Mouse (Mus musculus) cortical plate, adult 2 months (tissue): Measurements from ENCODE around the gene Abhd16b. TPM values are rescaled to one million over a fixed set of nuclear protein-coding genes. Genes with fewer than 3 reads are reported as not detected.

Experiments used
- H3K27ac ChIP-seq: fragments of 200-500 bp; 2 replicates; pipeline ENCODE4 v1.5.1; 2012; ENCODE audit warnings: low read length, control low read depth, inconsistent platforms; ENCODE audit not compliant: insufficient read depth
- H3K4me1 ChIP-seq: fragments of 200-500 bp; 2 replicates; pipeline ENCODE4 v1.6.1; 2011; ENCODE audit warnings: low read length; ENCODE audit not compliant: control insufficient read depth, insufficient read depth
- H3K4me3 ChIP-seq: fragments of 200-500 bp; 2 replicates; pipeline ENCODE4 v1.5.1; 2011; ENCODE audit warnings: mild to moderate bottlenecking, low read length, control low read depth; ENCODE audit not compliant: insufficient read depth
- CTCF ChIP-seq: fragments of 200-500 bp; IDR thresholded peaks from 2 replicates; pipeline ENCODE4 v1.5.1; 2011; ENCODE audit warnings: mild to moderate bottlenecking, control low read depth, low read length; ENCODE audit not compliant: insufficient read depth; ENCODE audit errors: extremely low read depth
- POLR2A ChIP-seq: fragments of 200-500 bp; IDR thresholded peaks from 2 replicates; pipeline ENCODE4 v1.6.1; 2011; ENCODE audit warnings: mild to moderate bottlenecking, low read length, control low read depth; ENCODE audit not compliant: insufficient read depth; ENCODE audit errors: extremely low read depth
- polyA plus RNA-seq: library from polyadenylated mRNA; depleted of rRNA; stranded (reverse); fragments of >200 nt; gene quantifications from 2 replicates; pipeline ENCODE4 v1.2.3, GENCODE M21; 2012; rRNA removed

The Abhd16b gene
- polyA plus RNA-seq, 1 experiment, result not detected

DNA sequence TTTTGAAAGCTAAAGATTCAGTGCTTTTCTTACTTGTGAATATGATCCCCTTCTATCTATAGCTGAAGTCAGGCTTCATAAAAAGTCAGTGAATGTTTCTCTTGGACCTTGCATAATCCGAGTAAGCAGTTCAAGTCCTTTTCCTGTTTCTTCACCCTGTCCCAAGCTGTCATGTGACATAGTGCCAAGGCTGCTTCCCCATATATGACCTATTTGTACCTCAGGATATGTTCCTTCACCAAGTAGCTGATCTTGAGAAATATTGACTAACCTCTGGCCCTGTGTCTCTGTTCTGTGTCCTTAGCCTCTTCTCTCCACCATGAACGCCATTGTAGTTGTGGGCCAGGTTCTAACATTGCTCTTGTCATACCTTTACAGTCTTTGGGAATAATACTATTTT lies 43.4 kb downstream of the Abhd16b start:
- peaks cover 2% of the 10 kb centered on the region; the same call in 1 of the 2 replicates for H3K4me1 ChIP-seq
- TF ChIP-seq CTCF (no peak), POLR2A (no peak)
- no peak overlapping the region for H3K4me3 ChIP-seq
- H3K27ac ChIP-seq, result no peak overlapping the region

DNA sequence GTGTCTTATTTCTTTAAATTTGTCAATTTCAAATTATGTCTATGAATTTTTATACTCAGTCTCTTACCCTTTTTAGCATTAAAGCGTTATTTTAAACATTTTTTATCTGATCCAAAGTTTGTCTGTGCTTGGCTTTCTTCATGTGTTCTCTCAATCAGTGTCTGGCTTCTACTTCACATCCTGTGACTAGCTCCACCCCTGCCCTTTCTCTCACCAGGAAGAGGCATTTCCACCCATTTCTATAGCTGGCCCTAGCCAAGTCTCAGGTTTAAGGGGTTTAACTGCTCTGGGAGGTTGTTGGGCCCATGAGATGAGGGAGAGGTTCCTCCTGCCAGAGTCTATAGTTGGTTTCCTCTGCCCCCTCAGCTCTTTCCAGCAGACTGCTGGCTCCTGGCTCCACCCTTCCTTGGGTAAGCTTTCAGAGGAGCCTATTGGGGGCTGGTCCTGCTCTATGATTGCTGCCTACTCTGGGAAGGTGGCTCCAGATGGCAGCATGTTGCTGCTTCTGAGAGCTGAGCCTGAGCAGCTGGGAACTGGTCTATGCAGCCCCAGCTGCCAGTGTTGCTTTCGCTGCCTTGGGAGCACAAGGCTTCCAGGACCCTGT lies 44.5 kb downstream of the Abhd16b start:
- Histone ChIP-seq H3K4me3 (no peak overlapping the region), H3K4me1 (peaks cover 2% of the 10 kb centered on the region; the same call in 1 of the 2 replicates), H3K27ac (no peak overlapping the region)
- TF ChIP-seq CTCF, result no peak
- peak; percentile 46; the same call in 1 of the 2 replicates for TF ChIP-seq POLR2A

DNA sequence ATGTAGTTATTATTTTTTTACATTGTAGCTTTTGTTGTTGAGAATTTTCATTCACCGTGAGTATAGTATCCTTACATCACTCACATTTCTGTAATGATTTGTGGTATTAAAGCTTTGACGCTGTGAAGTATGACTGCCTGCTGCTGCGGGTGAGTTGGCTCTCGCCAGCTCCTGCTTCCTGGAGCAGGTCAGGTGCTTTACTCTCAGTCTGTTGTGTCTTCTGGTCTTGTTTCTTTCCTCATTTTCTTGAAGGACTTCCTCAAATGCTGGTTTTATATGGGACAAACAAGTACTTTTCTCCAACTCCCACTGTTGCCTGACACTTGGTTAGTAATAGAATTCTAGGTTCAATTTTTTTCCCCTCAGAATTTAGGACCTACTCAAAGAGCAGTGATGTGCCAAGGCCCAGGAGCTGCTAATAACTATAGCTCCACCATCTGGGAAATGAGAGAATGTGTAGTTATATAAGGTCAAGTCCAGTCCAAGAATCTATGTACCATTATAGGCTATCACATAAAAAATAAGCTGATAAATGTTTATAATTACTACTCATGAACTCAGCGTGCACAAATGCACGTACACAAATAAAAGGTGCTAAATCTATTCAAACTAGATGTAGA lies 48.9 kb downstream of the Abhd16b start:
- TF ChIP-seq POLR2A, result no peak
- no peak for TF ChIP-seq CTCF
- H3K27ac ChIP-seq, result no peak overlapping the region
- no peak overlapping the region for H3K4me3 ChIP-seq
- peaks cover 2% of the 10 kb centered on the region; the same call in 1 of the 2 replicates for H3K4me1 ChIP-seq

Other genes starting within 250 kb of the Abhd16b start
- 22.8 and 23.4 TPM in 2 replicates for gene Gmeb2, start 205.2 kb upstream of the Abhd16b start, polyA plus RNA-seq
- 777 and 783 TPM in 2 replicates for gene Stmn3, start 178.7 kb upstream of the Abhd16b start, polyA plus RNA-seq
- 55.5 and 62.0 TPM in 2 replicates for gene Rtel1, start 173.5 kb upstream of the Abhd16b start, polyA plus RNA-seq
- 89.3 and 99.8 TPM in 2 replicates for gene Zgpat, start 128.3 kb upstream of the Abhd16b start, polyA plus RNA-seq
- 70.9 and 72.7 TPM in 2 replicates for gene Arfrp1, start 127.8 kb upstream of the Abhd16b start, polyA plus RNA-seq
- gene Lime1, start 113.1 kb upstream of the Abhd16b start, polyA plus RNA-seq, result 66.5 and 71.4 TPM in 2 replicates
- 7.5 TPM in 2 replicates for gene Zbtb46, start 33.8 kb upstream of the Abhd16b start, polyA plus RNA-seq
- gene Tpd52l2, start 3.9 kb downstream of the Abhd16b start, polyA plus RNA-seq, result 112 and 120 TPM in 2 replicates
- gene Dnajc5, start 27.3 kb downstream of the Abhd16b start, polyA plus RNA-seq, result 167 and 177 TPM in 2 replicates
- gene Uckl1, start 91.7 kb downstream of the Abhd16b start, polyA plus RNA-seq, result 120 and 138 TPM in 2 replicates
- 34.7 and 35.6 TPM in 2 replicates for gene Prpf6, start 98.7 kb downstream of the Abhd16b start, polyA plus RNA-seq
- 64.1 and 76.1 TPM in 2 replicates for gene Zfp512b, start 99.6 kb downstream of the Abhd16b start, polyA plus RNA-seq
- gene Samd10, start 106.0 kb downstream of the Abhd16b start, polyA plus RNA-seq, result 38.6 and 40.9 TPM in 2 replicates
- gene Gm29797, start 163.8 kb downstream of the Abhd16b start, polyA plus RNA-seq, result 0.21 TPM in 1 of 2 replicates, not detected in the other
- 16.8 and 21.8 TPM in 2 replicates for gene Sox18, start 178.4 kb downstream of the Abhd16b start, polyA plus RNA-seq
- gene Tcea2, start 187.1 kb downstream of the Abhd16b start, polyA plus RNA-seq, result 195 and 212 TPM in 2 replicates
- gene Rgs19, start 200.8 kb downstream of the Abhd16b start, polyA plus RNA-seq, result 55.4 and 57.0 TPM in 2 replicates
- gene Lkaaear1, start 205.2 kb downstream of the Abhd16b start, polyA plus RNA-seq, result not detected in 2 replicates
- 34.7 and 40.2 TPM in 2 replicates for gene Oprl1, start 221.8 kb downstream of the Abhd16b start, polyA plus RNA-seq